Mouse (Mus musculus) left cerebral cortex, adult 18-20 months (tissue): ENCODE data around the gene Zfp2. TPM values are rescaled to one million over a fixed set of nuclear protein-coding genes. Genes with fewer than 3 reads are reported as not detected.

Experiments used
- DNase-seq, 2 experiments: peaks; one replicate each; pipeline ENCODE4 v3.0.0; 2021 to 2022; ENCODE audit warnings: low spot score in 2 of 2, mixed read lengths in 1 of 2
- total RNA-seq, 2 experiments: library from RNA; stranded (reverse); gene quantifications; 2 replicates each; pipeline ENCODE4 v1.2.3; 2021

Zfp2 gene
- total RNA-seq, 2 experiments from 2014 or later = 23.8 to 25.8 TPM

GRCm38 (mm10) chr11:50883756-50884155, 32.2 kb downstream of the Zfp2 start:
- no peak for DNase-seq

GRCm38 (mm10) chr11:50878641-50879040, 37.3 kb downstream of the Zfp2 start:
- no peak for DNase-seq

- peak; percentile 6 to 17 for DNase-seq
These were observed 64.9 kb downstream of the Zfp2 start for GRCm38 (mm10) chr11:50850989-50851601.

GRCm38 (mm10) chr11:50850177-50850735, 65.7 kb downstream of the Zfp2 start, which contains the start of gene Grm6:
Grm6 (plus strand) TSS chr11:50850685.
- DNase-seq = no peak

GRCm38 (mm10) chr11:50849310-50849709, 66.7 kb downstream of the Zfp2 start:
- no peak for DNase-seq

Other genes starting within 250 kb of the Zfp2 start
- gene Zfp354c, start 88.4 kb downstream of the Zfp2 start, total RNA-seq = 10 to 100 TPM; 45.4 to 47.2 TPM
- 1 to 10 TPM; 2.5 to 3.1 TPM for gene Zfp879, start 74.6 kb downstream of the Zfp2 start, total RNA-seq
- gene Grm6, start 65.5 kb downstream of the Zfp2 start, total RNA-seq = not detected
- 1 to 10 TPM; 5.4 to 5.6 TPM for gene Zfp454, start 28.5 kb downstream of the Zfp2 start, total RNA-seq
- 1 to 10 TPM; 6.1 to 8.8 TPM for gene Zfp354b, start 15.5 kb upstream of the Zfp2 start, total RNA-seq
- not detected for gene 4933414I15Rik, start 27.6 kb upstream of the Zfp2 start, total RNA-seq
- gene Prop1, start 37.6 kb upstream of the Zfp2 start, total RNA-seq = not detected
- not detected for gene Olfr1378, start 50.4 kb upstream of the Zfp2 start, total RNA-seq
- not detected for gene Olfr1377, start 65.8 kb upstream of the Zfp2 start, total RNA-seq
- gene Olfr51, start 87.4 kb upstream of the Zfp2 start, total RNA-seq = not detected
- not detected for gene Olfr54, start 98.1 kb upstream of the Zfp2 start, total RNA-seq
- not detected for gene Olfr1375, start 131.9 kb upstream of the Zfp2 start, total RNA-seq
- 1 to 10 TPM; 6.5 to 7.7 TPM for gene Zfp354a, start 143.1 kb upstream of the Zfp2 start, total RNA-seq